Mouse (Mus musculus) c-Kit-positive CD71-positive TER-119-negative erythroid progenitor cells, embryonic 14.5 days (primary cell): ENCODE data around the gene Acsf3.

Experiments
- DNase-seq: peaks from one replicate; pipeline ENCODE4 v3.0.0-alpha.2; 2013; ENCODE audit warnings: low read depth

Acsf3 gene

GRCm38 (mm10) chr8:122851692-122852545 lies 76.6 kb downstream of the Acsf3 start:
- no peak for DNase-seq

DNA sequence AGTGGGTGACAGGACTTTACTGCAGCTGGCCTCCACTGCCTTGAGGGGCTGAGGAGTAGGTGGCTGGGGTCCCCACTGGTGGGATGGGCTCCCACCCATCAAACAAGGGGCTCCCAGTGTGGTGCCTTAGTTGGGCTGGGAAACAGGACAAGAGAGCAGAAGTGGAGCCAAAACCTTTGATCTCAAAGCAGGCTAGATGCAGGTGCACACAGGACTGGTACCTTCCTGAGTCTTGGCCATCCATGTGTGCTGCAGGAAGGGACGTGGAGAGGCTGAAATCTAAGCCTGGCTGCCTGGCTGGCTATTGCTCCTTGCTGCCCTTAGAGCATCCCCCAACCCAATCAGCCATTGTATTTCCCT lies 77.2 kb downstream of the Acsf3 start:
- no peak for DNase-seq

GRCm38 (mm10) chr8:122853340-122853771 lies 78.1 kb downstream of the Acsf3 start:
- no peak for DNase-seq

DNA sequence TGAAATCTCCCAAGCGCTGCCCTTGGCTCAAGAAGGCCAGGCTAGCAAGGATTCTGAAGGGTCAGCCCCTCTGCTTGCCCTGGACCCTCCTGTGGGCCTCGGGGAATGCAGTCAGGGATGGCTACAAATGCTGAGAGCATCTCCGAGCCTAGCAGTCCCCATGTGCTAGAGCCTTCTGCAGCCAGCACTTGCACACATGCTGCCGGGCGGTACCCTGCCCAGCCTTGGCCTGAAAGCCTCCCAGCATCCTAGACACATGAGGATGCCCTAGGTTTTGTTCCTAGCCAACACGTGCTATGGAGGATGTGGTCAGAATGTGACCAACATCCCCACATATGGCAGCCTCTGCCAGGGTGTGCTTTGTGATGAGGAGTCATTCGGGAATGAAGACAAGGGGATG lies 79.1 kb downstream of the Acsf3 start:
- no peak for DNase-seq

DNA sequence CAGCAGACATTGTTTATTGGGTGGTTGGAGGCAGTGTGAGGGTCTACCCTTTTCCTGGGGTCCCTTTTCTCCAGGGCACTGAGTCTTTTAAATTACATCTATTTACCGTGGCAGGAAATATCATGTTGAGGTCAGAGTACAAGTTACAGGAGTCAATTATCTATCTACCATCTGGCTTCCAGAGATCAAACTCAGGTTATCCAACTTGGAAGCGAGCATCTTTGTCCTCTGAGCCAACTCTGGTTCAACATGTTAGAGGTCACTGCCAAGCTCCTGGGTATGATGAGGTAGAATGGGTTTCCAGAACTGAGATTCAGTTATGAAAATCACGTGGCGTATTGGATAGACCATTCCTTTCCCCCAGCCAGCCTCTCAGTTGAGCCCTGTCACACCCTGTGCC lies 79.8 kb downstream of the Acsf3 start:
- no peak for DNase-seq

DNA sequence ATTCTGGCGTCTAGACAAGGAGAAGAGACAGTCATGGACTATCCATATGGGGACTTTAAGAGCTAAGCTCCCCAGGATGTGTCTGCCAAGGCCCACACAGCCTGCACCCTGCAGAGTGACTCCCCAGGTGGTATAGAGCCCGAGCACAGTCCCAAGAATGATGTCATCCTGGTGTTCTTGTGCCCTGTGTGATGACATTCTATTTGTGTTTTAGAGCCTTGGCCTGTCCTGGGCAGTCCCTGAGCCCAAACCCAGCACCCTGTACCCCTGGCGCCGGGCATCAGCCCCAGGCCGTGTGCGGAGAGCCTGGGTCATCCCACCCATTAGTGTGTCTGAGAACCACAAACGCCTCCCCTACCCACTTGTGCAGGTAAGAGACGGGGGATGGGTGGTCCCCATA lies 81.0 kb downstream of the Acsf3 start:
- DNase-seq, result no peak

- no peak for DNase-seq
Observed at GRCm38 (mm10) chr8:122859843-122860242, 84.6 kb downstream of the Acsf3 start.

DNA sequence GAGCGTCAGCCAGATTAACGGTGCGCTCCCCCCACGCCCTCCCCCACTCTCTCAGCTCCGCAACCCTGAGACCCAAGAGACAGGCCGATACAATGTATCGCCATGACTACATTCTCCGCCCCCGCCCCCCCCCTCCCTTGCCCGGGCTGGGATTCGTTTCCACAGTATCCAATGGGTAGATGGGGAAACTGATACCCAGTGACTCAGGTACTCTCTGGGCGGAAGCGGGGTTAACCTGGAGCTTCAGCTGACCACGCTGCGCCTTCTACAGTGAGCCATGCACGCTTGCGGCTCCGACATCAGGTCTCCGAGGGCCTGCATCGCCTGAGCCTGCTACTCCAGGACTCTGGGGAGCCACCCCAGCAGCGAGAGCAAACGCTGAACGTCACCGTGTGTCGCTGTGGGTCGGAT lies 89.4 kb downstream of the Acsf3 start:
- no peak for DNase-seq

DNA sequence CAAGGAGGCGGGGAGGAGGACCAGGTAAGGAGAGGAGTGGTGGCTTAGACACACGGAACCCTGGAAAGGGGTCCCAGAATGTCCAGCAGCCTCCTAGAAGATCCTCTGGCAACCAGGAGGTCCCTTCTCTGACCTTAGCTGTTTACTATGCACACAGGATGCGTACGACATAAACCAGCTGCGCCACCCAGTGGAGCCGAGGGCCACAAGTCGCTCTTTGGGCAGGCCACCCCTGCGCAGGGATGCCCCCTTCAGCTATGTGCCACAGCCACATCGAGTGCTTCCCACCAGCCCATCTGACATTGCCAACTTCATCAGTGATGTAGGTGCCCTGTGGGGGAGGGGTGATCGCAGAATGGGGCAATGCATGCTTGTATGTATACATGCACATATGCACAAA lies 90.2 kb downstream of the Acsf3 start:
- no peak for DNase-seq

DNA sequence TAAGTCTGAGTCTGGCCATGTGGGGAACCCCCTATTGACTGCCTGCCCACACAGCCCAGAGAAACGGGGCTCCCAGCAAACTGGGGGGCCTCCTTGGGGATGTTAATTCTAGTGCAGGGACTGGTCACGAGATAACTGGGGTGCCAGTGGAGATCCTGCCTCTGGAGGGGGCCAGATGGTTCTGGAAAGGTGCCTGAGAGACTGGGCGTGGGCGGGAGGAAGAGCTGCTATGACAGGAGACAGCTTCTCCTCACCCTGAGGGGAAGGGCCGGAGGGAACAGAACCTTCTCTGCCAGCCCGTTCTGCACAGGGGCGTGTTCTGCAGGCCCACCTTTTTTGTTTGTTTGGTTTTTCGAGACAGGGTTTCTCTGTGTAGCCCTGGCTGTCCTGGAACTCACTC lies 90.9 kb downstream of the Acsf3 start:
- no peak for DNase-seq
